Mouse (Mus musculus): ENCODE results near the gene Rab4a.

Gene Rab4a

GRCm38 (mm10) chr8:123883094-123883493, 77.3 kb downstream of the Rab4a start:
- in situ Hi-C loops (cut with MboI; ENCODE audit: low sequenced_read_pairs): no loop called here
